Mouse (Mus musculus): ENCODE results near the gene Rnf2.

Gene Rnf2

GRCm38 (mm10) chr1:151500531-151501361 is at the start of gene Rnf2:
Gene Rnf2, minus strand, starts transcription at chr1:151500955.
- peak; percentile 88 for DNase-seq (ENCODE audit: low read depth in 2 of 2, low spot score in 2 of 2)

DNA sequence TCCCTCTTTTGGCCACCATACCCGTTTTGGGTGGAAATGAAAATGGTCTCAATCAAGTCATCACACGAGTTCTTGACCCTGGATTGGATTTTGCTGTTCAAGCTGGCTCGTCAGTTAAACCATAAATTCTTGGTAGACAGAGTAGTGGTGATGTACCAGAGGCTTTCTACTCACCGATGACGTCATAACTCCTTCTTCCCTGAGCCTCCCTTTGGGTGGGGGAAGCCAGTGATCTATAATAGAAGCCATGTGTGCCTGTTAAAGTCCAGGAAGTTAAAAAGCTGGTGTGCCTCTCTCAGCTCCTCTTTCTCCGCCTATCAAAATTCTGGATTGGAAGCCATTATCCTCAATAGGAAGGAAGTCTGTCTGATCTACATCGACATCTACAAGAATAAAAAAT is 49.0 kb upstream of the Rnf2 start:
- DNase-seq (ENCODE audit: low read depth in 2 of 2, low spot score in 2 of 2): no peak

DNA sequence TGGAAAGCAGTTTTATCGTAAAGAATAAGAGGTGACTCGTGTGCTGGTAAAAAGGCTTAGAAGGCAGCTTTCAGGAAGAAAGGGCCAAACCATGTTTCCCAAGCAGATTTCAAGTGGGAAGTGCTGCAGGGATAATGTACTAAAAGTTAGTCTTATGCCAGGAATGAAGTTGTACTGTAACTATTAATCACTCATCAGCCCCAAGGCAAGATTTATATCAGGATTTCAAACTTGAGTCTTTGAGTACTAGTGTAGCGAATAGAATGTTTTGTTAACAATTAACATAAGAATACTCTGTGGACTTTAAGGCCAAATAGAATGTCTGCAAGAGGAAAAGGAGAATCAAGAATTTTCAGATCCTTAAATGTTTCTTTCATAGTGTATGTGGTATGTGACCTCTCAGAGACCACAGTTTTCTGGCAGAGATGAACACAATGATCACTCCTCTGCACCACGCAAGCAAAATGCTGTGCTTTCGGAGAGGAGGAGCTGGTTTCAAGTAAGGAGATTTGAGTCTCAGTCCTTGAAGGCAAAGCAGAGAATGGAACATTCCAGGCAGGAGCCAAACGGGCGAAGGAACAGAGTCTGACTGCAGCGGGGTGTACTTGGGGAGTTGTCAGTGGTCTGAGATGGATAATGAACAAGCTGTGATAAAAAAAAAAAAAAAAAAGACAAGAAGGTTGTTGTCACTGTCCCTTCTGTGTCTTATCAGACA is 48.3 kb upstream of the Rnf2 start:
- no peak for DNase-seq (ENCODE audit: low read depth in 2 of 2, low spot score in 2 of 2)

DNA sequence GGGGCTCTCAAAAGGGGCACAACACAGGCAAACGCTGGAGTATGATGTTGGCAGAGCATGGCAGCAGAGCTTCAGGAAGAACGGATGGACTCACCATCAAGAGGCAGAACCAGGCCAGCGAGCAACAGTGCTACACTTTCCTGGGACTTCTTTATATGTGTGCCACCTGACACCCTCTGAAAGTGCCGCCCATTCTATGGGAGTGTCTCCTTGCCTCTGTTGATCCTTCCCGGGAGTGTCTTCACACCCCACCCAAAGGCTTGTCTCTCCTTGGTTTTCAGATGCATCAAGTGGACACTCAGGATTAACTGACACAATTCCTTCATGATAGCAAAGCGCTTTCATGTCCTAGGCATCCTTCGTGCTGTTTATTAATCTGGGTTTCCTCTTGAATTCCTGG is 44.8 kb upstream of the Rnf2 start:
- DNase-seq (ENCODE audit: low read depth in 2 of 2, low spot score in 2 of 2): no peak

GRCm38 (mm10) chr1:151544581-151544980 is 43.8 kb upstream of the Rnf2 start:
- DNase-seq (ENCODE audit: low read depth in 2 of 2, low spot score in 2 of 2): no peak

DNA sequence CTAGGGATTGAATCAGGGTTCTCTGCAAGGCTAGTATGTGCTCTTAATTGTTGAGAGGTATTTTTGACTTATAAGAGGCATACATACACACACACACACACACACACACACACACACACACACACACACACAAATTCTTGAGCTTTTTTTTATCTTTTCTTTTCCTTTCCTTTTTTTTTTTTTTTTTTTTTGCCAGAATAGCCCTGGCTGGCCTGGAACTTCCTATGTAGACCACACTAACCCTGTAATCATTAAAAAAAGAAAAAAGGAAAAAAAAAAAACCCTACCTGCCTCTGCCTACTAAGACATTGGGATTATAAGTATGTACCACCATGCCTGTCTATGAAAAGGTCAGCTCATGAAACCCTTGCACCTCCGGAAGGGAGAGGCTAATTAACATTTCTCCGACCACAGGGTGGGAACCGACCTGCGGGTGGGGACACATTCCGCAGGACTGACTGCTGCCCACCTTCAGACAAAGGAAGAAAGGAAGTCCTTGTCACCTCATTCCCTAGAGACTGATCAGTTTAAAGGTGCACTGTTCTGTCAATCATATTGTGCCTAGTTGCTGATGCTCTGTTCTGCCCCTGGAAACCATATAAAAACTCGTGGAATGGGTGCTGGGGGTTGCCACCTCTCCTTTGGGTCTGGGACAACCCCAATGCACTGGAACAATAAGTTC is 43.2 kb upstream of the Rnf2 start:
- DNase-seq (ENCODE audit: low read depth in 2 of 2, low spot score in 2 of 2): no peak

DNA sequence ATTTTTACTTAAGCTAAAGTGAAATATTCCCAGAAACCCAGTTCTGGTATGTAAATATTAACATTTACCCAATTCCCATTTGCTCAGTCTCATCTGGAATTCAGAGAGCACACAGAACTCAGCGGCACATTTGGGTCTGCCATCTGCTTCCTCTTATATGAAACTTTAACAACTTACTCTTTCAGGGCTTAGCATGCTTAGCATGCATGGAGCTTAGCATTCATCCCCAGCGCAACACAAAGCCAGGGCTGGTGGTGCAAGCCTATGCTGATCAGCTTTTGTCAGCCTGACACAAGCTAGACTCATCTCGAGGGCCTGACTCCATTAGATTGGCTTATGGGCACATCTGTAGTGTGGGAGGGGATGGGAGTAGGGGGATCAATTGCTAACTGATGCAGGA is 25.9 kb upstream of the Rnf2 start:
- no peak for DNase-seq (ENCODE audit: low read depth in 2 of 2, low spot score in 2 of 2)

DNA sequence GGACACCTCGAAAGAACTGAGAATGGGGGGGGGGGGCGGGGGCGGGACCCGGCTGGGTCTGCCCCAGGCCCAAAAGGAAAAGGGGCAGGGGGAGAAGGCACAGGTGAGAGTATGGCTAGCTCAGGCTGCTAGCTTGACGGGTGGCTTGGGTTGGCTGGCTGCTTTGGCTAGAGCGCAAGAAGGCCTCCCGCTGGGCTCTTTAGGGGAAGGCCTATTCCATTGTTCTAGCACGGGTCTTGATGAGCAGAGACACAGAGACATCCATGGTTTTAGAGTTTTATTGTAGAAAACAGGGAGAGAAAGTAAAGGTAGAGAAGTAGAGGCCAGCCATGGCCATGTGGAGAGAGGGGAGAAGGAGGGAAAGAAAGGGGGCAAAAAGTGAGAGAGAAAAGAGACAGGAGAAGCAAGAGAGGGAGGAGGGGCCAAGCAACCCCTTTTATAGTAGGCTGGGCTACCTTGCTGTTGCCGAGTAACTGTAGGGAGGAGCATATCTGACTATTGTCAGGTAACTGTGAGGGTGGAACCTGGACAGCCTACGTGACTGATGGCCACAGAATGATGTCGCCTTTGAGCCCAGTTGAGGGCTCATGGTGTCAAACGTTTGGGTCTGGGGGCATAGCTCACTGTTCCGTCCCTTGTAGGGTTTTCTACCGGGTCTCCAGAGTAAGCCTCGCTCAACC is 17.0 kb upstream of the Rnf2 start:
- DNase-seq (ENCODE audit: low read depth in 2 of 2, low spot score in 2 of 2): no peak

DNA sequence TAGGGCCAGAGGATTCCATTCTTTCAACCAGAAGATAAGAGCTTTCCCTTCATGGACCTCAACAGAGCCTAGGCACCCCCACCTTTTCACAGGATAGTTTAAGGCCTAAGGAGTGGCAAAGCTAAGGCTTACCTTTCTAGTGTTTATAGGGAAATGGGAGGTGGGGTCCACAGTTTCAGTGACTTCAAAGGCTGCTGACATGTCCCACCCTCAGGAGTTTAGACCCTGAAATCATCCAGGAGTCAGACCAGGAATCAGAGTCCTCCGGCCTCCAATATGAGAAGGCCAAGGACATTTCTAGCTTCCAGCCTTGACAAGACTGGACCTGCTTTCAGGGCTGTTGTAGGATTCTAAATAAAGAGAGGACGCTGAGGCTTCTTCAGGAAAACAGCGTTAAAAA is 16.1 kb upstream of the Rnf2 start:
- DNase-seq (ENCODE audit: low read depth in 2 of 2, low spot score in 2 of 2): no peak

DNA sequence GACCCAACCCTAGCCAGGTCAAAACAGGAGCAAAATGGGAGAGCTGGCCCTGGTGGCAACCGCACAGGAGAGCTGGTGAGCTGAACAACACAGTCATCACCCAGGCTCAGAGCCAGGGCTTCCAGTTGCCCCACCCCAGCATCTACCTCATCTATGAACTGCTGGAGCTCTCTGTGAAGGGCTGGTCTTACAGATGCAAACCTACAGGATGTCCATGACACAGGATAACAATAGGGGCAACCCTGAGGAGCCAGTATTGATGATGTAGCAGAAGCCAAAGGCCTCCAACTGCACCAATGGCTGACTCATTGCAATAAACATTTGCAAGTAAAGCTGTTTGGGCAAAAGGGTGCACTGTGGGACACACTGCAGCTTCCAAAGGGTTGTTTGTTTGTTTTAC is 15.0 kb upstream of the Rnf2 start:
- DNase-seq (ENCODE audit: low read depth in 2 of 2, low spot score in 2 of 2): no peak

DNA sequence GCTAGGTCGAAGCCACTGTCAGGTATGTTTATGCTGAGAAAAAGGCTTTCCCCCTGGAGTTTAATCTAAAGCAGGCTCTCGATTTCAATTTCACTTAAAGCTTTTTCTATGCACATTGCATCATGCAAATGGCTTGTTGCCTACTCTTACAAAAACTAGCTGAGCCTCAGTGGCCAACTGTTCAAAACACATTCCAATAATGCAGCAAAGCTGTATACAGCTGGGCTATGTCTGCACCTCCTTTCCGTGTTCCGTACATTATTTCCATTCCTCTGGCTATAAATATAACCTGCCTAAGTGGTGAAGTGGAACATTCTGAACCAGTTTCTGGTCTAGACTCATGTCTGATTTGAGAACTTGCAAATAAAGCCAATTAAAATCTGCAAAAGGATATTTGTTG is 13.4 kb upstream of the Rnf2 start:
- DNase-seq (ENCODE audit: low read depth in 2 of 2, low spot score in 2 of 2): no peak

DNA sequence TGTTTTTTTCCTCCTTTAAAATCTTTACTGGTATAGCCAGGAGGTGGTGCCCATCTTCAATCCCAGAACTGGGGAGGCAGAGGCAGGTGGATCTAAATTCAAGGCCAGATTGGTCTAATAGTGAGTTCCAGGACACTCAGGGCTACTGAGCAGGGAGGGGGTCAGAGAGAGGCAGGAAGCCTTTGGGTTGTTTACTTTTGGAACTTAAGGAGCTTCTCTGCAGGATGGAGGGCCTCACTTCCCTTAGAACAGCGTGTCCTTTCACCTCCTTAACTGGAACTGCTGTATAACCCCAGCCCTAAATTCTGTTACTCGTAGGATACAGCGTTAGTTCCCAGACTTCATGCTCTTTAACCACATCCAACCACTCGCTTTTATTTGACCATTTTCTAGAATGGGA is 10.1 kb upstream of the Rnf2 start:
- no peak for DNase-seq (ENCODE audit: low read depth in 2 of 2, low spot score in 2 of 2)

DNA sequence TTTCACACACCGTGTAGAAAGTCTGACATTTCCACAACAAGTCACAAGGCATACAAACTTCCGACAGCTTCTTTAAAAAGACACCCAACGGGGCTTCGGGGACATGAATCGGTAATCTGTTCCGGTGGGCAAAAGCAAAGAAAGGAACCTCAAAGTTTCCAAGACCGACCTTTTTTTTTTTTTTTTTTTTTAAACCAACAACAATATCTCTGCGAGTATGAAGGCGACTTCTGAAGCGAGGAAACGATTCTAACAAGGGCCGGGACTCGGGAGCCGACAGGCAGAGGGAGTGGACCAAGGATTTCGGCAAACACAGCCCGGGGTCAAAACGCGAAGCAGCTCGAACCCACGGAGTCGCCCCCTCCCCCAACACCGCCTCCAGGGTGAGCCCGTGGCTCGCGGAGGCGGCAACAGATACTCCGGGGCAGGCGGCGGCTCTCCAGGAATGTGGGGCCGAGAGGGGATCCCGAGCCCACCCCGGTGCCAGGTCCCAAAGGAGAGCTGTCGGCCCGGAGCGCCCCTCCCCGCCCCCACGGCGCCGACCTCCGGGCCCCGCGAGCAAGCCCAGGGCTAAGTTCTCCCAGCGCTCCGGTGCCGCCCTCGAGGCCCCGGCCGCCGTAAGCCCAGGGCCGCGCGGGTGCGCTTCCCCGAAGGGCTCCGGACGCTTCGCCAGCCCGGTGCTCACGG is 797 bp downstream of the Rnf2 start:
- DNase-seq (ENCODE audit: low read depth in 2 of 2, low spot score in 2 of 2): peak; percentile 40 to 42

DNA sequence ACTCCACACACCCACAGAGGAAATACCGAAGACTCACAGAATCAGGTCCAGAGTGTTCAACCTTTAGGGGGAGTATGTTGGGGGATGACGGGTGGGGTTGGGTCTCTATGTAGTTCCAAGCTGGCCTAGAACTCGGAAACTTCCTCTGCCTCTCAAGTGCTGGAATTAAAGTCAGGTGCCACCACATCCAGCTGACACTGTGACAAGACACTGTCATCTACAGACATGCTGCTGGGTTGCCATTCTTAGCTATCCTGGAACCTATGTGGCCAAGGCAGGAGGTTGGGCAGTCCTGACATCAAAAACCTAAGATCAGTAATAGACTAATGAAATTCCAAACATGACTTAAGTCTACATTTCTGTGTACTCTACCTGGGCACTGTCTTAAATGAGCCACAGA is 2.4 kb downstream of the Rnf2 start:
- no peak for DNase-seq (ENCODE audit: low read depth in 2 of 2, low spot score in 2 of 2)

DNA sequence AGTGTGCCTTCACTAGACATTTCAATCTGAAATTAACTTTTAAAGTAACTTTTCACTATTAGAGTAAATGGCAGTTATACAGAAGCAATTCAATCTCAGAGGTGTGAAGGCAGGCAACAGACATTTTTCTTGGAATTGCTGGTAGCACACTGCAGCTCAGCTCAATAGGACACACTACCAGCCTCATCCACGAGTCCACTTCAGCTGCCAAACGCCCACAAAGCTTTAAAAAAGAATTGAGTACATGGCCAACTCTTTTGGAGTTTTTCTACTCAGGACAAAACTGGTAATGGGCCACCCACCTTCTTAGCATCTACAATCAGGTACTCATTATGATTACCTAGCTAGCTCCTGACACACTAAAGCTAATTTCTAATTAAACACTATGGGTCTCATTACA is 2.8 kb downstream of the Rnf2 start:
- no peak for DNase-seq (ENCODE audit: low read depth in 2 of 2, low spot score in 2 of 2)

DNA sequence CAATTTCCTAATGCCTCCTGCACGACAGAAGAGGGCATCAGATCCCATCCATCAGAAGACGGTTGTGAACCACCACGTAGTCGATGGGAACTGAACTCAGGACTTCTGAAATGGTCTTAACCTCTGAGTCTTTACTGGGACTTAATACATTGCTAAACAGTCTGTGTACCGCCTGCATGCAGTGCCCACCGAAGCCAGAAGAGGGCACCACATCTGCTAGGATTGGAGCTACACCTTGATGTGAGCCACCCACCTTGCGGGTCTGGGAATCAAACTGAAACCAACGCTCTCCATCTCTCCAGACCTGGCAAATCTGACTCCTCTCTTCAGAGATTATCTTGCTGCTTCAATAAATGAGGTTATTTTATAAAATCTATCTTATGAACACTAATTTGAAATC is 3.7 kb downstream of the Rnf2 start:
- DNase-seq (ENCODE audit: low read depth in 2 of 2, low spot score in 2 of 2): peak; percentile 50 to 73

GRCm38 (mm10) chr1:151495635-151496285 is 5.0 kb downstream of the Rnf2 start:
- DNase-seq (ENCODE audit: low read depth in 2 of 2, low spot score in 2 of 2): no peak

DNA sequence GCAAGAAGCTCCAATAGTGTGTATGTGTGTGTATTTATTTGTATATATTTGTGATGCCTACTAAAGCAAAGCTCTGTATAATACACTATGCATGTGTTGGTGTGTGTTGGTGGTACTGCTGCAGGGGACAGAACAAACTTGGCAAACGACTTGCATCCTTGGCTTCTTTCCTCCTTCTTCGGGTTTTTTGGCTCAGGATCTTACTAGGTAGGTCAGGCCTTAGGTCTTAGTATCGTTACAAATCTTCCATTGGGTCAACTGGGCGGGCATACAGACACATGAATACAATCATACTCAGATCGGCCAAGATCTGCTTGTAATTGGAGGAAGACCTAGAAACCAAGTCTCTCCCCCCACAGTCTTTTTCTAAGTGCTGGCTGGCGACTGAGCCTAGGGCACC is 6.0 kb downstream of the Rnf2 start:
- DNase-seq (ENCODE audit: low read depth in 2 of 2, low spot score in 2 of 2): no peak

DNA sequence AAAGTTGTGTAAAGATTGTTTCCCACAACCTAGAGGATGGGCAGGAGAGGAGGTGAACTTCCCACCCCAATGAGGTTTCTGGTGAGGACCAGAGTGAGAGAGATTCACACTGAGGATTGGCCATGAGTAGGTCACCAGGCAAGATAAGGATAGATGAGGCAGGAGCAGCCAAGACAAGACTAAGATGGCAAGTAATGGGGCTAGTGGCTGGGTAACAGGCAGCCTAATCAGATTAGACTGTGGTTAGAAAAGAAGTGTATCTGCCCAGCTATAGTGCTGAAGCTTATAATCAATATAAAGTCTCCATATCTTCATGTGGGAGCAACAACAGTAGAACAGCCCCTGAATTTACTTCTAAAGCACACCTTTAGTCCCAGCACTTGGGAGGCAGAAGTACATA is 6.9 kb downstream of the Rnf2 start:
- no peak for DNase-seq (ENCODE audit: low read depth in 2 of 2, low spot score in 2 of 2)

DNA sequence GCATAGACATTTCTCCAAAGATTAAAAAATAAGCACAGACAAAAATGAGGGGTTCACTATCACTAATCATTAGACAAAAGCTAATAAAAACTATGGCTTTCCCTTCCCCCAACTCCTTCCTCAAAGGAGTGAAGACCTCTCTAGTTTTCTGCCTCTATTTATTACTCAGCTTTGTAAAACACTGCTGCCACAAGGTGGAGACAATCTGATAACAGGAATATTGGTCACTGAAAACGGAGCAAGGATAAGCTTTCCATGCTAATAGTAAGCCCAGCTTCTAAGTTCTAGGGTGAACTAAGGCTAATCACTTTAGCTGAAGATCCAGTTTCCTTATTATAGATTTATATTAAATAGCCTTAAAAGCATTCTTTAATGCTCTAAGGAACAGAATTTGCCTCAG is 8.3 kb downstream of the Rnf2 start:
- DNase-seq (ENCODE audit: low read depth in 2 of 2, low spot score in 2 of 2): no peak

GRCm38 (mm10) chr1:151489806-151490205 is 10.9 kb downstream of the Rnf2 start:
- no peak for DNase-seq (ENCODE audit: low read depth in 2 of 2, low spot score in 2 of 2)
